Mouse (Mus musculus) stomach, postnatal 0 days (tissue): Measurements from ENCODE around the gene Pla2g3.

Source experiments
- CTCF ChIP-seq: IDR thresholded peaks from 2 replicates; pipeline ENCODE4 v1.5.1; 2016; ENCODE audit warnings: antibody characterized with exemption, low read depth, mild to moderate bottlenecking, moderate library complexity
- EP300 ChIP-seq: optimal IDR thresholded peaks from 2 replicates; pipeline ENCODE3; 2016; ENCODE audit warnings: antibody characterized with exemption

DNA sequence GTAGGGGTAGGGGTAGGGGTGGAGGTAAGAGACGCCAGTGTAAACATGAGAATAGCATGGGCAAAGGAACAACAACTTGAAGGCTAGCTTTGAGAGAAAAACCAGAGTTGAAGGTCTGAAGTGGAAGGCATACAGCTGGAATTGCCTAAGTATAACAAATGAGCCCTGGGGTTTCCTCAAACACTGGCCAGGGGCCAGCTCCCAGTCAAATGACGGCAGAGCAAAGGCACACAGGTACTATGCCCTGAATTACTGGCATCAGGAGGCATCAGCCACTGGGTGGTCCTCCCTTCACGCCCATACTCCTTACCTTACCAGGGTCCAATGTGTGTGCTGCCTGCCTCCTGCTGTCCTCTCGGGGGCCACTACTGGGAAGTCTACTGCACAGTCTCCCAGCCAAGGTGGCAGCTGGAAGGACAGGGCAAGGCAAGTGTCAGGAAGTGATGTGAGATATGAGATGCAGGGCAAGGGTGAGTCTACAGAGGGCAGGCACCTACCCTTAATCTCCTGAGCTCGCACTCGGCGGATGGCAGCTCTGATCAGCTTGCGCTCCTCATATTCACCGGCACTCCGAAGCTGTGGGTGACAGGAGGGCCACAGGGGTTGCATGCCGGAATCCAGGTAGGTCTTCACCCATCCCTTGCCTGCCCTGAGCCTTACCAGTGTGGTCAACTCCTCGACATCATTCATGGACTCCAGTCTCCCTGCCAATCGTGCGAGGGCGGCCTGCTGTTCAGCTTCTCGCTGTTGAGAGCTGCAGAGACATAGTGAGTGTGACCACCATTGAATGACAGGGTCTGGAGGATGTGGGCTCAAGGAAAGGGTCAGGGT lies 44.2 kb downstream of the Pla2g3 start:
- TF ChIP-seq CTCF: no peak
- no peak for TF ChIP-seq EP300
